Mouse (Mus musculus): ENCODE measurements around the gene Ctrb1. TPM values are rescaled to one million over a fixed set of nuclear protein-coding genes. Genes with fewer than 3 reads are reported as not detected.

Gene Ctrb1
- total RNA-seq, 2 experiments from 2014 or later: not detected

Small RNA genes within 50 kb of the gene (microRNA-seq; reads per million reads assigned to microRNA genes)
- gene Mir7076: 0 reads per million in 2 experiments

Other genes with a start within 250 kb of the Ctrb1 start
- gene Wdr59, start 168.9 kb downstream of the Ctrb1 start, total RNA-seq (2021): 10 to 100 TPM; 22.4 to 23.5 TPM
- 100 to 1,000 TPM in 1 of 2 experiments, 10 to 100 TPM in 1; 97.9 to 102 TPM for gene Znrf1, start 154.9 kb downstream of the Ctrb1 start, total RNA-seq (2021)
- 1 to 10 TPM; 7.0 to 8.3 TPM for gene Ldhd, start 60.6 kb downstream of the Ctrb1 start, total RNA-seq (2021)
- 10 to 100 TPM; 21.1 to 22.2 TPM for gene Zfp1, start 47.6 kb downstream of the Ctrb1 start, total RNA-seq (2021)
- gene Bcar1, start 52.8 kb upstream of the Ctrb1 start, total RNA-seq (2021): 10 to 100 TPM; 61.4 to 63.7 TPM
- 10 to 100 TPM; 79.3 to 82.7 TPM for gene Cfdp1, start 163.3 kb upstream of the Ctrb1 start, total RNA-seq (2021)
- 1 to 10 TPM; 4.0 to 4.8 TPM for gene Tmem170, start 185.7 kb upstream of the Ctrb1 start, total RNA-seq (2021)
- under 1 TPM; 0.63 to 0.64 TPM for gene Chst5, start 219.4 kb upstream of the Ctrb1 start, total RNA-seq (2021)
- gene Tmem231, start 242.9 kb upstream of the Ctrb1 start, total RNA-seq (2021): 10 to 100 TPM; 12.4 to 14.8 TPM
- gene Gabarapl2, start 249.7 kb upstream of the Ctrb1 start, total RNA-seq (2021): 100 to 1,000 TPM; 212 to 219 TPM